Mouse (Mus musculus): ENCODE data around the gene Hcfc2. TPM values are rescaled to one million over a fixed set of nuclear protein-coding genes. Genes with fewer than 3 reads are reported as not detected.

The Hcfc2 gene
- polyA plus RNA-seq, 1 experiment: 15.5 TPM

DNA sequence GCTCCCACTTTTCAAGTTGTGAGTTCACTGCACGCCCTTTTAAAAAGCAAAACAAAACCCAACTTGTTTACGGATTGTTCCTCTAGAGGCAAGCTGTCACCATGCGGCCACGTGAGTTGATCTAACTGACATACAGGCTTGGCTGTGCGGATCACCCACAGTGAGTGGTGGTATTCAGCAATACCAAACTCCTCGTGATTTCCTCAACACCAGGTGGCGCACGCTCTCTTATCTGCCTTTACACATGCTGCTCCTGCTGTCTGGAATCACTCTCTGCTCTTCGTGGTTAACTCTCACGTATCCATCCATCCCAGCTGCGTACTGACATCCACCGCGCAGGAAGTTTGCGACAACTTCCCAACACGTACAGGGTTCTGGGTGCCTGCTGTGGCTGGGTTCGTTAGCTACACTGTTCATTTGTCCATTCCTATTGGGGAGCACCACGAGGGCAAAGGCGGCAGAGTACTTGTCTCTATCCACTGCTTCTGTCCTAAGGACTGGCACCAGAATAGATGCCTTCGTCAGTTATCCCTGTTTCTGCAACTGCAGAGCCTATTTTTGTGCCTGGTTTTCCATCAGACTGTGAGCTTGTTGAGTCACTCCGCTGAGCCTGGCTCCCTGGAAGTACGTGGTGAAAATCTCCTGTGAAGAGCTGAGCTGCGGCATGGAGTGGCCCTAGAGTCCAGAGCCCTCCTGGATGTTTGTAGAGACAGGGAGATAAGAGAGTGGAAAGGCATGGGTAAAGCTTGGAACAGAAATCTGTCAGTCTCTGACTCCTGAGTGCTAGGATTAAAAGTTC, 29.3 kb upstream of the Hcfc2 start:
- no peak overlapping the region for H3K27ac ChIP-seq (ENCODE audit: insufficient read depth, low read depth, low read length)
- peaks cover 3% of the 10 kb centered on the region; the same call in 1 of the 2 replicates for H3K4me1 ChIP-seq (ENCODE audit: control insufficient read depth, insufficient read depth, low read length)
- TF ChIP-seq CTCF (IDR thresholded peaks at IDR 0.05; ENCODE audit: low read depth, low read length) (peak; percentile 78), POLR2A (IDR thresholded peaks at IDR 0.05; ENCODE audit: borderline replicate concordance, low read depth, low read length) (no peak)
- H3K4me3 ChIP-seq (ENCODE audit: insufficient read depth, low read length): peak overlapping the region; percentile 27

DNA sequence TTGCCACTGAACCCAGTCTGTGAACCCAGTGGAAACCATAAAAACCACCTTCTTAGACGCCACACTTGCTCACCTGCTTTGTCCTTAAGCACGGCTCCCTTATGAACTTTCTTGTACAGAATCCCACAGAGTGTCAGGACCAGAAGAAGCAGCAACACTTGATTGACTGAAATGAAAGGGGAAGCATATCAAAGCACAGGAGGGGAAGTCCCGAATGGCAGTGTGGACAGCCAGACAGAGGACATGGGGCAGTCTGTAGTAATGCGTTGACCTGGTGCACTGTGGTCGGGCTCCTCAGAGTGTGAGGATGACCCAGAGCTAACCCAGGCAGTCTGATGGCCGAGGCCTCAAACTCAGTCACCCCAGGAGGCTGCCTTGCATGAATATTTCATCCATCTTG, 25.8 kb upstream of the Hcfc2 start:
- Histone ChIP-seq H3K4me1 (ENCODE audit: control insufficient read depth, insufficient read depth, low read length) (peaks cover 3% of the 10 kb centered on the region; the same call in 1 of the 2 replicates), H3K27ac (ENCODE audit: insufficient read depth, low read depth, low read length) (no peak overlapping the region), H3K4me3 (ENCODE audit: insufficient read depth, low read length) (no peak overlapping the region)
- TF ChIP-seq CTCF (IDR thresholded peaks at IDR 0.05; ENCODE audit: low read depth, low read length): no peak
- no peak for TF ChIP-seq POLR2A (IDR thresholded peaks at IDR 0.05; ENCODE audit: borderline replicate concordance, low read depth, low read length)

DNA sequence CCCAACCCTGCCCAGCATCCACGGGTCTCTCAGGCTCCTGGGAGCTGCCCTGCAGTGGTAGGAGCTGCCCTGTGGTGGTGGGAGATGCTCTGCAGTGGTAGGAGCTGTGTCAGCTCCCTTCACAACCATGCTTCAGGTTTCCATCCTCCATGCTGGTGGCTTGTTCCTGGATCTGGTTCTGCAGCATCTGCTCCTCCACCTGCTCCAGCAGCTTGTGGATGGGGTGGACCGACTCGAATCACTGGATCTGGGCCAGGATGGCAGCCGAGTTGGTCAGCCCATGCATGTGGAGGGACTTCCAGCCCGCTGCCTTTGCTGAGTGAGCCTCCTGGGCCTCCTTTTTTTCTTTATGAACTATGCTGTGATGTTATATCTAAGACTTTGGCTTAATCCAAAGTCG, 19.0 kb upstream of the Hcfc2 start:
- Histone ChIP-seq H3K4me1 (ENCODE audit: control insufficient read depth, insufficient read depth, low read length) (no peaks in the 10 kb centered on the region), H3K4me3 (ENCODE audit: insufficient read depth, low read length) (no peak overlapping the region), H3K27ac (ENCODE audit: insufficient read depth, low read depth, low read length) (no peak overlapping the region)
- TF ChIP-seq POLR2A (IDR thresholded peaks at IDR 0.05; ENCODE audit: borderline replicate concordance, low read depth, low read length) (no peak), CTCF (IDR thresholded peaks at IDR 0.05; ENCODE audit: low read depth, low read length) (no peak)

DNA sequence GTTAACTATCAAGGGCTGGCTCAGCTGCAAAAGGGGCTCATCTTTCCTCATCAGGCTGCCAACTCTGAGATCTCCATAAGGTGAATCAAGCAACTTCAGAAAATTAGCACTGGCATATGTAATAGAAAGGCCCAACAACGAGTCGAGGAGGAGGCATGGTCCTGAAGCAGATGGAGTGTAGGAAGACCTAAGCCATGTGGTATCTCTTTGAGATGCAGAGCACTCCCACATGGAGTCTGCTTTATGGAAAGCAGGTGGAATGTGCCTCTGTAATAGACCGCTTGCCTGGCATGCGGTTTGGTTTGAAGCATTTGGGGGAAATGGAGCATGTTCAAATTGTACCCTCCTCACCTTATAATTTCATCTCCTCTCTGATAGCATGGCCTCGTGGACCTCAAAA, 15.2 kb upstream of the Hcfc2 start:
- H3K4me1 ChIP-seq (ENCODE audit: control insufficient read depth, insufficient read depth, low read length): no peaks in the 10 kb centered on the region
- H3K4me3 ChIP-seq (ENCODE audit: insufficient read depth, low read length): no peak overlapping the region
- no peak overlapping the region for H3K27ac ChIP-seq (ENCODE audit: insufficient read depth, low read depth, low read length)
- TF ChIP-seq POLR2A (IDR thresholded peaks at IDR 0.05; ENCODE audit: borderline replicate concordance, low read depth, low read length): no peak
- TF ChIP-seq CTCF (IDR thresholded peaks at IDR 0.05; ENCODE audit: low read depth, low read length): no peak

DNA sequence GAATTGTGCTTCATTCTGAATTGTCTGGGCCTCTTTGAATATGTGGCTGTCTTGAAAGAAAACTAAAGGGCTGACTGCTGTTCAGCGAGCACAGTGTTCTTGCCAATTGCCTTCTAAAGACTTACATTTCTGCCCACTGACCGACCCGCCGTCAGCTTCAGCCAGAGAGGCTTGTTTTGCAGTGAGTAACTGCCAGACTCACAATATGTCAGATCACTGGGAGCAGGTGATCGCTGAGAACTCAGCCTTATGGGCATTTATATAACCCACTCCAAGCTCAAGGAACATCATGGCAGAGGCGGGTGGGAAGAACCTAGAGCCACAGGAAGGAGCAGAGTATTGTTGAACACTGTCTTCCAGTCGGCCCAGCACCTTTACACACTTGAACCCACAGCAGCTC, 14.3 kb upstream of the Hcfc2 start:
- TF ChIP-seq POLR2A (IDR thresholded peaks at IDR 0.05; ENCODE audit: borderline replicate concordance, low read depth, low read length) (no peak), CTCF (IDR thresholded peaks at IDR 0.05; ENCODE audit: low read depth, low read length) (no peak)
- no peaks in the 10 kb centered on the region for H3K4me1 ChIP-seq (ENCODE audit: control insufficient read depth, insufficient read depth, low read length)
- no peak overlapping the region for H3K4me3 ChIP-seq (ENCODE audit: insufficient read depth, low read length)
- no peak overlapping the region for H3K27ac ChIP-seq (ENCODE audit: insufficient read depth, low read depth, low read length)

DNA sequence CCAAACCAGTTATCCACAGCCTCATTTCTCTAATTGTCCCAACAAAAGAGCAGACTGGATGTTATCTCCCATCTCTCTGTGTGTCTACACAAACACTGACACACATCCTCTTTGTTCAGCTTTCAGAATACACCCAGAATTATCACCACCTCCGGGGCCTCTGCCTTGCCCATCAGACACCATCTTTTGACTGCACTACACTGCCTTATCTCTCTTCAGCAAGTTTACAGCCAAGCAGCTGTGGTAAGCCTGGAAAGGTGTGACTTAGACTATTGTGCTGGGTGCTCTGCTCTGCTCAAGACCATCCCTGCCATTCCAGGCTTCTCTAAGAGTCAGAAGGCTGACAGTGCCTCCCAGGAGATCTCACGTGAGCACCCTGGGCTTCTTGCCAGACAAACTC, 10.5 kb upstream of the Hcfc2 start:
- Histone ChIP-seq H3K4me1 (ENCODE audit: control insufficient read depth, insufficient read depth, low read length) (peaks cover 5% of the 10 kb centered on the region), H3K4me3 (ENCODE audit: insufficient read depth, low read length) (no peak overlapping the region), H3K27ac (ENCODE audit: insufficient read depth, low read depth, low read length) (no peak overlapping the region)
- no peak for TF ChIP-seq POLR2A (IDR thresholded peaks at IDR 0.05; ENCODE audit: borderline replicate concordance, low read depth, low read length)

DNA sequence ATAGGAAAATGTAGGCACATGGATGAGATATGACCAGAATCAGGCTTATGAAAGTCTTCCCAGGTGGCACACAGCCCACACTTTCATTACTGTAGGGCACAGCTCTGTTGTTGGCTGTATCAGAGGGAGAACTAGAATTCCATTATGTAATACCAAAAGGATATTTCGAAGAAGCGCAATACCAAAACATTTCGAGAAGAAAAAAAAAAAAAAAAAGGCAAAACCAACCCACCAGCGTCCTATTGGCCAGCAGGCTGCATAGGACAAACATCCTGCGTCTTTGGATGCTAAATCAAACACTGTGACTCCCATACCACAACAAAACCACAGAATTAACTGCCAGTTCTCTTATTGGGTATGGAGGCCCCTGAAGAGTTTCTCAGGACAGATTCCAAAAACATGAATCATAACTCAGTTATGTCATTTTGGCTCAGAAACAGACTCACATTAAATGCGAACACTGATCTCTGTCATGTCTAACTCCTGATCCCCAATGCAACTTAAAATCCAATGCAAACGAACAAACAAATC, 6.2 kb upstream of the Hcfc2 start:
- no peak for TF ChIP-seq POLR2A (IDR thresholded peaks at IDR 0.05; ENCODE audit: borderline replicate concordance, low read depth, low read length)
- no peak for TF ChIP-seq CTCF (IDR thresholded peaks at IDR 0.05; ENCODE audit: low read depth, low read length)
- Histone ChIP-seq H3K4me3 (ENCODE audit: insufficient read depth, low read length) (no peak overlapping the region), H3K27ac (ENCODE audit: insufficient read depth, low read depth, low read length) (no peak overlapping the region)

DNA sequence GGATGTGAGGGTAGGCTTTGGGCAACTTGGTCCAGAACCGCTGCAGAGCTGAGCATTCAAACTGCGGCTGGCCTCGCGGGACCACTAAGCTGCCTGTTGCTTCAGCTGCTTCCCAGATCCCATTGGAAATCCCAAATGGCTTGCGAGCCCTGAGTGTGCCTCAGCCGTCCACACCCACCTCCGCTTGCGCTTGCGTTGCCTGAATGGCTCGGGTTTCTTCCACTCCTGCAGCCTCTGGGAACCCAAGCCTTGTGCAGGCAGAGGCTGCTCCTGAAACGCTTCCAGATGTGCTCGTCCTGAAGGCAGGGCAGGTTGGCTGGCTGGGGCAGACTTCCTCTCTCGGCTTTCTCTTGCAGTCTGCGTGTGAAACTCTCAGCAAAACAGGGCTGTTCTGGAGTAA, 5.5 kb upstream of the Hcfc2 start, which contains the start of gene Glt8d2:
TSS of gene Glt8d2 (minus strand) at position 157 of the 400 bp plus-strand sequence.
- Histone ChIP-seq H3K27ac (ENCODE audit: insufficient read depth, low read depth, low read length) (no peak within 1 kb of the TSS), H3K4me3 (ENCODE audit: insufficient read depth, low read length) (no peak within 1 kb of the TSS), H3K4me1 (ENCODE audit: control insufficient read depth, insufficient read depth, low read length) (peaks cover 6% of the 10 kb centered on the region)
- no peak for TF ChIP-seq CTCF (IDR thresholded peaks at IDR 0.05; ENCODE audit: low read depth, low read length)
- TF ChIP-seq POLR2A (IDR thresholded peaks at IDR 0.05; ENCODE audit: borderline replicate concordance, low read depth, low read length): no peak

More for the DNA sequence above, 6.2 kb upstream of the Hcfc2 start:
- H3K4me1 ChIP-seq (ENCODE audit: control insufficient read depth, insufficient read depth, low read length): peaks cover 6% of the 10 kb centered on the region

DNA sequence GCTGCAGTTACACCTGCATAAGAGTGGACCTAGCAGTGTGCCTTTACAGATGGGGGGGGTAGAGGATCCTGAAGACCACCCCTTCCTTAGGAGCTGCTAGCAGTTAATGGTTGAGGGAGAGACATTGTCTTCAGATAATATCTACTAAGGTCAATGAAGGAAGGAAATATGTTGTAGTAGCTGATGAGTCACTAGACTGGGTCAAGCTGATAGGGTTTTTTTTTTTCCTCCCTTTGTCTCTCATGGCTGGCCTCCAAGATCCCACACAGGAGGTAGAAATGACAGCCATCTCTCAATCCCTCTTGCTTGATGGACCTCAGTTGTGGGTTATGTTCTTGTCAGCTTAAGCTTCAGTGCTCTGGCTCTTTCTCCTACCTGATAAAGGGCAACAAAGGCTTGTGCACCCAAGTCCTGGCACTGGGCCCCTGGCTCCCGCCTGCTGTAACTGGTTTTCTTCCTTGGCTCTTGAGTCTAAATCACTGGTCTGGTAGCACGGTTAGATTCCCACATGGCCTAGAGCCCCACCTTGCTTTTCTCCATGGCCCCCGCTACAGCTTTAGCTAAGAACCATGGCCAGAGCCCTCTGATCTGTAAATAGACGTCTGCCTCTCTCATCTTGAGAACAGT, 606 bp downstream of the Hcfc2 start:
- no peak overlapping the region for H3K4me3 ChIP-seq (ENCODE audit: insufficient read depth, low read length)
- H3K4me1 ChIP-seq (ENCODE audit: control insufficient read depth, insufficient read depth, low read length): peaks cover 26% of the 10 kb centered on the region
- no peak overlapping the region for H3K27ac ChIP-seq (ENCODE audit: insufficient read depth, low read depth, low read length)
- TF ChIP-seq CTCF (IDR thresholded peaks at IDR 0.05; ENCODE audit: low read depth, low read length) (no peak), POLR2A (IDR thresholded peaks at IDR 0.05; ENCODE audit: borderline replicate concordance, low read depth, low read length) (no peak)

DNA sequence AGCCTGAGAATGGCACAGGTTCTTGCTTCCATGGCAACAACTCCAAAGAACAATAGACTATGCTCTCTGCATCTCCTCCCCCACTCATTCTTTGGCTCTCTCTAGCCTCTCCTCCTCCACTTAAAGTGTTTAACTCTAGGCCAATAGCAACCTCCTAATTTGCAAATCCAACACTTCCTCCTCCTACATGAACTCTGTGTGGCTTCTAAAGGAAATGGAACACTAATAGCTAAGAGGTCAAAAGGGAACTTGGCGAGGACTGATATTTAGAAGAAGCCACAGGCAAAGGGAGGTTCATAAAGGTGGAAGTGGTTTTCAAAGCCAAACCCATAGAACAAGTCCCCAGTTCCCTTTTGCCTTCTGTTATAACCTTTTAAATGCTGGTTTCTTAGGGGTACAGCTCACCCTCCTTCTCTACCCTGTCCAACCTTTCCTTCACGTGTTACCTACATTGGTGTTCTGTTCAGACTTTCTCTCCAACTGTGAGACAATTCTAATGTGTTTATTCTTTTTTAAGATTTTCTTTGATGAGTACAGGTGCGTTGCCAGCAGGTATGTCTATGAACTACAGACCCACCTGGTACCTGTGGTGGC, 1.4 kb downstream of the Hcfc2 start:
- H3K4me3 ChIP-seq (ENCODE audit: insufficient read depth, low read length): no peak overlapping the region
- H3K4me1 ChIP-seq (ENCODE audit: control insufficient read depth, insufficient read depth, low read length): peaks cover 26% of the 10 kb centered on the region
- no peak overlapping the region for H3K27ac ChIP-seq (ENCODE audit: insufficient read depth, low read depth, low read length)
- TF ChIP-seq POLR2A (IDR thresholded peaks at IDR 0.05; ENCODE audit: borderline replicate concordance, low read depth, low read length) (no peak), CTCF (IDR thresholded peaks at IDR 0.05; ENCODE audit: low read depth, low read length) (no peak)
